Mouse (Mus musculus): Measurements from ENCODE around the gene Snd1. TPM values are rescaled to one million over a fixed set of nuclear protein-coding genes. Genes with fewer than 3 reads are reported as not detected.

The Snd1 gene
- polyA plus RNA-seq, 2 experiments, result 31.5 to 43.2 TPM

DNA sequence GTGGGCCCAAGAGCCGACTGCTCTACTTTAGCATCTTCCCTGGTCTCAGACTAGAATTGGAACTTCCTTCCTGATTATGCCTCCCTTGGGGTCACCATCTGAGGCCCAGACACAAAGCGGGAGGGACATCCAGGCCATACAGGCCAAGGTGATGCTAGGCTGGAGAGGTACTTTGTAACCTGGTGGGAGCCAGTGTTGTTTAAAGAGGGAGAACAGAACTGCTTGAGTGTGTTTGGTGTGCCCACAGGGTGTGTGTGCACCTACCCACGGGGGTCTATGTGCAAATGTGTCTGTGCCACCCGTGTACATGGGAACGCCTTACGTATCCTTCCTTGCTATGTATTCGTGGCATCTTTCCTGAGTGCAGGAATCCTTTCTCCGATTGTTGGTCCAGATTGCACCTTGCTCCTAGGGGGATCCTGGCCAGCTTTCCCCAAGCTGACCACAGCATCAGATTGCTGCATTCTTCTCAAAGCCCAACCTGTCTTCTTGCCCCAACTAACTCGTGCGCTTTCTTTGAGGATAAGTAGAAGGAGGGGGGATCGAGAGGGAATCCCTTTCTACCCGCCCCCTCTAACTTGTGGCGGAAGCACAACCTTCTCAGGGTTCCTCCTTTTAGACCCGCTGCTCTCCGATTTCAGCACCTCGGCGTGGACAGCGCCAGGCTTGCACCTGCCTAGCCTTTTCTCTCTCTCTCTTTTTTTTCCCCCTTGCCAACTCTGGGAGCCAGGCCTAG lies 507.2 kb downstream of the Snd1 start:
- Histone ChIP-seq H3K4me2 (ENCODE audit: low read depth) (no peak overlapping the region), H3K4me3 (ENCODE audit: insufficient read depth in 1 of 2, low read depth in 2 of 2, low read length in 2 of 2) (no peak overlapping the region), H3K9ac (replicated peaks) (no peak overlapping the region), H3K9me3 (ENCODE audit: control insufficient read depth, low read length) (no peaks in the 10 kb centered on the region), H3K4me1 (replicated peaks; ENCODE audit: control insufficient read depth in 2 of 2, insufficient read depth in 2 of 2, low read length in 1 of 2) (no peaks in the 10 kb centered on the region), H3K27me3 (ENCODE audit: control insufficient read depth, insufficient read depth, low read length) (peaks cover 24% of the 10 kb centered on the region), H3K36me3 (replicated peaks; ENCODE audit: control insufficient read depth, insufficient read depth, low read depth) (no peaks in the 10 kb centered on the region), H3K27ac (no peak overlapping the region)
- WGBS (ENCODE audit: insufficient replicate concordance), result 12% methylated on average over 18 of the region's 18 CpGs
- DNase-seq (ENCODE audit: low read depth in 3 of 3, low spot score in 3 of 3), result peak in 2 of 3 experiments; percentile 6 to 13
- TF ChIP-seq EP300 (IDR thresholded peaks at IDR 0.05; ENCODE audit: low read depth) (no peak), CTCF (IDR thresholded peaks at IDR 0.05; ENCODE audit: low read depth) (no peak)
- ATAC-seq (ENCODE audit: insufficient read depth), result no peak

DNA sequence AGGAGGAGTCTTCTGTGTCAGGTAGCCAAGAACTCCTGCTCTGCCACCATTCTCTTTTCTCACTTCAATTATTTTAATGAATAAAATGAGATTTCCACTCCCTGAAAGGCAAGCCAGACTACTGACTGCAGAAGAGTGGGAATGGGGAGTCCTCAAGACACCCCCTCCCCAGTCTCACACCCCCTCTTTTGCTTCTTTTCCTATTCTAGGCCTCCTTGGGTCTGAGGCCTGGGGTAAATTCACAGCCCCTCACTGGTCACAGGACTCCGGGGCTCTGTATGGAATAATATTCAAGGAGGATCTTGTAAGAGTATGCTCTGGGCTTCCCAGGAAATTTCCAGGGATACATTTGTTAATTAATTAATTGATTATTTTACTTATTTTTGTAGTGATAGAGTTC lies 507.9 kb downstream of the Snd1 start:
- H3K4me1 ChIP-seq (replicated peaks; ENCODE audit: control insufficient read depth in 2 of 2, insufficient read depth in 2 of 2, low read length in 1 of 2), result no peaks in the 10 kb centered on the region
- no peak overlapping the region for H3K27ac ChIP-seq
- H3K4me2 ChIP-seq (ENCODE audit: low read depth), result no peak overlapping the region
- no peak overlapping the region for H3K4me3 ChIP-seq (ENCODE audit: insufficient read depth in 1 of 2, low read depth in 2 of 2, low read length in 2 of 2)
- TF ChIP-seq CTCF (IDR thresholded peaks at IDR 0.05; ENCODE audit: low read depth) (no peak), EP300 (IDR thresholded peaks at IDR 0.05; ENCODE audit: low read depth) (no peak)
- H3K9me3 ChIP-seq (ENCODE audit: control insufficient read depth, low read length), result no peaks in the 10 kb centered on the region
- DNase-seq (ENCODE audit: low read depth in 3 of 3, low spot score in 3 of 3), result no peak
- H3K9ac ChIP-seq (replicated peaks), result no peak overlapping the region
- no peaks in the 10 kb centered on the region for H3K36me3 ChIP-seq (replicated peaks; ENCODE audit: control insufficient read depth, insufficient read depth, low read depth)
- H3K27me3 ChIP-seq (ENCODE audit: control insufficient read depth, insufficient read depth, low read length), result peaks cover 24% of the 10 kb centered on the region
- 46% methylated on average over 1 of the region's 1 CpGs for WGBS (ENCODE audit: insufficient replicate concordance)
- no peak for ATAC-seq (ENCODE audit: insufficient read depth)

Other genes starting within 250 kb of the Snd1 start
- gene Zfp800, start 77.1 kb upstream of the Snd1 start, polyA plus RNA-seq (2012; rRNA removed), result 6.3 and 9.6 TPM in 2 replicates
- 24.1 and 25.7 TPM in 2 replicates for gene Zfp800, start 77.1 kb upstream of the Snd1 start, polyA plus RNA-seq (2014; fragmentation: Nextera tagmentation; extraction: Ambion mirVana)
- gene Arf5, start 51.6 kb upstream of the Snd1 start, polyA plus RNA-seq (2012; rRNA removed), result 299 and 365 TPM in 2 replicates
- 383 and 408 TPM in 2 replicates for gene Arf5, start 51.6 kb upstream of the Snd1 start, polyA plus RNA-seq (2014; fragmentation: Nextera tagmentation; extraction: Ambion mirVana)
- 0.50 and 0.51 TPM in 2 replicates for gene Fscn3, start 47.4 kb upstream of the Snd1 start, polyA plus RNA-seq (2012; rRNA removed)
- gene Fscn3, start 47.4 kb upstream of the Snd1 start, polyA plus RNA-seq (2014; fragmentation: Nextera tagmentation; extraction: Ambion mirVana), result 0.34 and 0.69 TPM in 2 replicates
- gene Gcc1, start 46.7 kb upstream of the Snd1 start, polyA plus RNA-seq (2012; rRNA removed), result 2.1 and 2.9 TPM in 2 replicates
- 2.3 TPM in 2 replicates for gene Gcc1, start 46.7 kb upstream of the Snd1 start, polyA plus RNA-seq (2014; fragmentation: Nextera tagmentation; extraction: Ambion mirVana)
- not detected in 2 replicates for gene Pax4, start 25.8 kb upstream of the Snd1 start, polyA plus RNA-seq (2012; rRNA removed)
- gene Pax4, start 25.8 kb upstream of the Snd1 start, polyA plus RNA-seq (2014; fragmentation: Nextera tagmentation; extraction: Ambion mirVana), result not detected in 2 replicates

All from liver, embryonic 14.5 days (tissue).